Comparison of ENCODE assay signal across 7 mouse cellular contexts in genomic region chr13:100107652-100108472, GRCm38 (mm10). TPM values are rescaled to one million over a fixed set of nuclear protein-coding genes. Genes with fewer than 3 reads are reported as not detected.
DNase-seq lines count a peak whose midpoint lies in the region; ATAC-seq and TF ChIP-seq lines count a peak whose summit lies in the region.

TSS of gene Serf1 (plus strand) at chr13:100108012.

- ATAC-seq in intestine, embryonic 15.5 days, result peak; percentile 87
- ATAC-seq in midbrain, embryonic 12.5 days (ENCODE audit: low FRiP score, low read depth), result peak; percentile 84

- peak within 1 kb of the TSS; percentile 73 for H3K9ac ChIP-seq in intestine, embryonic 15.5 days
- peak within 1 kb of the TSS; percentile 86 for H3K9ac ChIP-seq in midbrain, embryonic 12.5 days (replicated peaks)

- no peaks in the 10 kb centered on the region for H3K36me3 ChIP-seq in intestine, embryonic 15.5 days
- H3K36me3 ChIP-seq in limb, embryonic 10.5 days, result peaks cover 14% of the 10 kb centered on the region; the same call in 1 of the 2 replicates
- no peaks in the 10 kb centered on the region for H3K36me3 ChIP-seq in midbrain, embryonic 12.5 days

- no peaks in the 10 kb centered on the region; the same call in none of the 2 replicates for H3K4me1 ChIP-seq in cortical plate, adult 2 months (ENCODE audit: control insufficient read depth, insufficient read depth, low read length)
- H3K4me1 ChIP-seq in intestine, embryonic 15.5 days (replicated peaks), result 0 out of 2 replicates have a peak, but pooled peaks cover 9% of the 10 kb centered on the region
- H3K4me1 ChIP-seq in limb, embryonic 10.5 days, result peaks cover 22% of the 10 kb centered on the region
- H3K4me1 ChIP-seq in midbrain, embryonic 12.5 days, result peaks cover 25% of the 10 kb centered on the region

- H3K9me3 ChIP-seq in intestine, embryonic 15.5 days, result no peaks in the 10 kb centered on the region
- no peaks in the 10 kb centered on the region for H3K9me3 ChIP-seq in limb, embryonic 10.5 days (replicated peaks)
- no peaks in the 10 kb centered on the region for H3K9me3 ChIP-seq in midbrain, embryonic 12.5 days

- peak; percentile 62 for DNase-seq in adipocyte (ENCODE audit: low spot score)
- peak; percentile 79 for DNase-seq in gastrocnemius, postnatal 25 days
- DNase-seq in limb, embryonic 10.5 days (ENCODE audit: low spot score), result peak; percentile 90
- peak; percentile 65 to 80 for DNase-seq in spleen, adult 18-20 months

- TF ChIP-seq POLR2A in cortical plate, adult 2 months (IDR thresholded peaks at IDR 0.05; ENCODE audit: extremely low read depth, insufficient read depth, low read length), result peak; percentile 49; the same call in 1 of the 2 replicates

- peak within 1 kb of the TSS; percentile 58 for H3K4me3 ChIP-seq in cortical plate, adult 2 months (ENCODE audit: insufficient read depth, low read length)
- H3K4me3 ChIP-seq in intestine, embryonic 15.5 days (replicated peaks), result peak within 1 kb of the TSS; percentile 79
- peak within 1 kb of the TSS; percentile 75 for H3K4me3 ChIP-seq in limb, embryonic 10.5 days
- H3K4me3 ChIP-seq in midbrain, embryonic 12.5 days, result peak within 1 kb of the TSS; percentile 70

- H3K4me2 ChIP-seq in intestine, embryonic 15.5 days (replicated peaks), result peak within 1 kb of the TSS; percentile 92
- peak within 1 kb of the TSS; percentile 77 for H3K4me2 ChIP-seq in midbrain, embryonic 12.5 days (replicated peaks)

- no peak for TF ChIP-seq CTCF in cortical plate, adult 2 months (IDR thresholded peaks at IDR 0.05; ENCODE audit: extremely low read depth, insufficient read depth, low read length)

- WGBS in intestine, embryonic 15.5 days, result under 1% methylated on average over 70 of the region's 76 CpGs
- 2% methylated on average over 76 of the region's 76 CpGs for whole genome bisulfite sequencing in limb, embryonic 10.5 days
- under 1% methylated on average over 63 of the region's 76 CpGs for WGBS in midbrain, embryonic 12.5 days

- no peak within 1 kb of the TSS for H3K27ac ChIP-seq in cortical plate, adult 2 months (ENCODE audit: insufficient read depth, low read length)
- peak within 1 kb of the TSS; percentile 73 for H3K27ac ChIP-seq in intestine, embryonic 15.5 days
- peak within 1 kb of the TSS; percentile 93 for H3K27ac ChIP-seq in limb, embryonic 10.5 days
- peak within 1 kb of the TSS; percentile 78 for H3K27ac ChIP-seq in midbrain, embryonic 12.5 days (replicated peaks)

- no peaks in the 10 kb centered on the region for H3K27me3 ChIP-seq in intestine, embryonic 15.5 days (replicated peaks)
- H3K27me3 ChIP-seq in limb, embryonic 10.5 days (ENCODE audit: low read depth, poor library complexity, severe bottlenecking), result no peaks in the 10 kb centered on the region
- H3K27me3 ChIP-seq in midbrain, embryonic 12.5 days, result no peaks in the 10 kb centered on the region

RNA-seq across cellular contexts. Expression of gene Serf1, which starts in this region (rescaled TPM):
- polyA plus RNA-seq in cortical plate, adult 2 months (2012; rRNA removed), result 35.9 and 36.9 TPM in 2 replicates
- total RNA-seq in gastrocnemius, postnatal 25 days (2021), result 1 to 10 TPM; 4.7 to 7.8 TPM
- 136 and 168 TPM in 2 replicates for polyA plus RNA-seq in intestine, embryonic 15.5 days (2015; fragmentation: Nextera tagmentation; extraction: Ambion mirVana)
- 144 and 175 TPM in 2 replicates for polyA plus RNA-seq in limb, embryonic 10.5 days (2016; fragmentation: Nextera tagmentation; extraction: Ambion mirVana)
- polyA plus RNA-seq in midbrain, embryonic 12.5 days (2016; fragmentation: Nextera tagmentation; extraction: Ambion mirVana), result 282 and 323 TPM in 2 replicates
